20 mouse cellular contexts compared by ENCODE assay signal in genomic region chr12:105587526-105587925, GRCm38 (mm10). TPM values are rescaled to one million over a fixed set of nuclear protein-coding genes. Genes with fewer than 3 reads are reported as not detected.
"Had no signal": no experiment of that assay in that cellular context is flagged by ENCODE, and none has a peak within 500 bp of the region (broad histone marks: within the 10 kb centered on the region; RNA-seq: fewer than 3 reads in every experiment).

No protein-coding gene starts in this region.

- H3K27me3 ChIP-seq: midbrain, embryonic 13.5 days had no signal

- H3K4me3 ChIP-seq: layer of hippocampus, adult 2 months; left cerebral cortex, adult 2 months; liver, embryonic 13.5 days; midbrain, embryonic 13.5 days had no signal

- ATAC-seq: midbrain, embryonic 13.5 days had no signal

- H3K4me2 ChIP-seq: liver, embryonic 13.5 days; midbrain, embryonic 13.5 days had no signal

- H3K36me3 ChIP-seq: liver, embryonic 13.5 days; midbrain, embryonic 13.5 days had no signal

- DNase-seq: kidney, postnatal 25 days; layer of hippocampus, adult 9-11 months; layer of hippocampus, postnatal 36 days; liver, embryonic 13.5 days; lung, adult 2 months; lung, postnatal 14 days; lung, postnatal 4 days; thymus, adult 18-20 months; thymus, postnatal 36 days had no signal

- H3K9ac ChIP-seq: liver, embryonic 13.5 days; midbrain, embryonic 13.5 days had no signal

- H3K27ac ChIP-seq: kidney, postnatal 0 days; layer of hippocampus, adult 2 months; left cerebral cortex, adult 2 months; liver, embryonic 13.5 days; midbrain, embryonic 13.5 days had no signal

- H3K9me3 ChIP-seq: liver, embryonic 13.5 days; midbrain, embryonic 13.5 days had no signal

RNA-seq across cellular contexts. Expression of gene Bdkrb1, which starts 15.4 kb away (rescaled TPM):
- total RNA-seq: layer of hippocampus, adult 2 months; layer of hippocampus, postnatal 36 days; left cerebral cortex, adult 2 months; left cerebral cortex, postnatal 10 days; left cerebral cortex, postnatal 36 days; liver, adult 2 months; megakaryocyte progenitor cell, adult 5-6 weeks had no signal
- polyA plus RNA-seq: kidney, embryonic 14.5 days; limb, embryonic 11.5 days; liver, adult 2 months; lung, embryonic 16.5 days had no signal

RNA-seq across cellular contexts. Expression of gene Bdkrb2, which starts 24.5 kb away (rescaled TPM):
- total RNA-seq: megakaryocyte progenitor cell, adult 5-6 weeks had no signal
- polyA plus RNA-seq: liver, adult 2 months; liver, embryonic 13.5 days had no signal
